Mouse (Mus musculus): ENCODE data around the gene Prl4a1. TPM values are rescaled to one million over a fixed set of nuclear protein-coding genes. Genes with fewer than 3 reads are reported as not detected.
"Not testable (repeated sequence)": the region's sequence is repeated elsewhere in the genome, so short reads cannot be mapped to it uniquely, and the experiment has no call there.

Prl4a1 gene
- total RNA-seq (2021): not detected

GRCm38 (mm10) chr13:28015912-28016311 is at the start of gene Prl4a1:
Gene Prl4a1 (plus strand): TSS chr13:28016212.
- intact Hi-C loops (cut with DNase I): no loop called here
- no peak for DNase-seq

DNA sequence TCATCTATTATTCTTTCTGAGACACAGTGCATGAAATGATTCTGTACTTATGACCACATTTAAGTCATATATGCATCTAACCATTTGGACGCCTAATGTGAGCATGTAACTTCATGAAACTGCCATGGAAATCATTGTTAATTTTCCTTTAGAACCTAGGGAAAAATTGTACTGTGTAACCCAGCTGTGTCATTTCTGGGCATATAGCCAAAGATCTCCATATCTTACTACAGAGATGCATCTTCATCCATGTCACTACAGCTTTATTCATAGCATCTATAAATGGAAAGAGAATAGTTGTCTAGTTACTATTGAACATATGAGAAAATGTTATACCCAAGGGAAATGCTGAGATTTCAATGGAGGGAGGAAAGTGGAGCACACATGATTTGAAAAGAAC is 43.1 kb upstream of the Prl4a1 start:
- intact Hi-C loops (cut with DNase I): no loop called here
- no peak for DNase-seq

GRCm38 (mm10) chr13:27974281-27974680 is 41.7 kb upstream of the Prl4a1 start:
- intact Hi-C loops (cut with DNase I); DNase-seq: not testable (repeated sequence)

DNA sequence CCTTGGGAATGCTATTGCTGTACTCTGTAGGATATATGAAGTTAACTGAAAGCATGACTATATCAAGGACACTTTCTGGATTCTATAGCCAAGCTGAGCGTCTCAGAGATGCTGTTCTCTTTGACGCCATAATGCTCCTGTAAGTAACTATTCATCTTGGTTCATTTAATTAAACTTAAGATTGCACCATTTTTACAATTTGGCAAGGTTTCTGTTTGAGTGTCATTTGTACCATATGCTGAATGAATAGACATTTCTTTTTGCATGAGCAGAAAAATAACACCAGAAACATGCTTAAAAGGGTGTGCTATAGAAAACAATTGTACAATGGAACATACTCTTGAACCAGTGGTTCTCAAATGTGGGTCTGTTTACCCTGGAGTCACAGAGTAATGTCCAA is 38.4 kb upstream of the Prl4a1 start:
- DNase-seq: no peak
- intact Hi-C loops (cut with DNase I): no loop called here

DNA sequence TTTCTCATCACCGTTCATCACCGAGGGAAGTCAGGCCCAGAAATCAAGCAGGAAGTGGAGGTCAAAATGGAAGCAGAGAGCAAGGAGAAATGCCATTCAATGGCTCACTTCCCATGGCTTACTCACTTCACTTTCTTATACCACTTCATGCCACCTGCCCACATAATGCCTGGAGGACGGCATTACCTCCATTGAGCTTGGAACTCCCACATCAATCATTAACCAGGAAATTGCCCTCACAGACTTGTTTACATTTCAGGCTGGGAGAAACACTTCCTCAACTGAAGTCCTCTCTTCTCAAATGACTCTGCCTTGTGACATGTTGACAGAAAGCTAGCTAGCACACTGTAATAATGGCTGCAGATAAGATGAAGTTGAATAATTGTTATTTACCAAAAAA is 19.5 kb upstream of the Prl4a1 start:
- DNase-seq; intact Hi-C loops (cut with DNase I): not testable (repeated sequence)

- intact Hi-C loops (cut with DNase I): no loop called here
- no peak for DNase-seq
These were observed 13.3 kb downstream of the Prl4a1 start for GRCm38 (mm10) chr13:28029330-28029729.

GRCm38 (mm10) chr13:28069315-28069714 is 53.3 kb downstream of the Prl4a1 start:
- intact Hi-C loops (cut with DNase I): no loop called here
- no peak for DNase-seq

Other genes starting within 250 kb of the Prl4a1 start
- not detected for gene Prl7c1, start 235.4 kb upstream of the Prl4a1 start, total RNA-seq (2021)
- gene Prl2a1, start 214.6 kb upstream of the Prl4a1 start, total RNA-seq (2021): not detected
- gene Prl2c1, start 166.9 kb upstream of the Prl4a1 start, total RNA-seq (2021): not detected
- gene Prl5a1, start 126.3 kb downstream of the Prl4a1 start, total RNA-seq (2021): not detected
- 100 to 1,000 TPM; 127 to 136 TPM for gene Gm11361, start 241.3 kb downstream of the Prl4a1 start, total RNA-seq (2021)